Mouse (Mus musculus): ENCODE measurements around the gene Baiap2l2. TPM values are rescaled to one million over a fixed set of nuclear protein-coding genes. Genes with fewer than 3 reads are reported as not detected.

The Baiap2l2 gene
- total RNA-seq, 2 experiments from 2014 or later = 0.69 to 4.0 TPM

DNA sequence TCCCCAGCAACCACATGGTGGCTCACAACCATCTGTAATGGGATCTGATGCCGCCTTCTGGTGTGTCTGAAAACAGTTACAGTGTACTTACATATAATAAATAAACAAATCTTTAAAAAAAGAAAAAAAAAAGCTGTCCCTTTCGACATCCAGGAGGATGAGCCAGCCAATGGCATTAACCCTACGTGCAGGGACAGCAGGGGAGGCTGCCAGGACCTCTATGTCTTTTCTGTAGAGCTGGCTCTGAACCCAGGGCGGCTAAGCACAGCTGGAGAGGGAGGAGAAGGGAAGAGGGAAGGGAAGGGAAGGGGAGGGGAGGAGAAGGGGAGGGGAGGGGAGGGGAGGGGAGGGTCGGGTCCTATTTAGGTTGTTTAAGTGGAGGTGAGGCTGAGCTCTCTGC, 19.5 kb upstream of the Baiap2l2 start:
- DNase-seq = no peak
- intact Hi-C loops (cut with DNase I; ENCODE audit: low total_unique reads) = no loop called here

GRCm38 (mm10) chr15:79303725-79304124, 18.4 kb upstream of the Baiap2l2 start:
- no peak for DNase-seq

GRCm38 (mm10) chr15:79299563-79300155, 14.3 kb upstream of the Baiap2l2 start:
- no peak for DNase-seq
- intact Hi-C loops (cut with DNase I; ENCODE audit: low total_unique reads) = no loop called here

More at GRCm38 (mm10) chr15:79303725-79304124, 18.4 kb upstream of the Baiap2l2 start:
- intact Hi-C loops (cut with DNase I; ENCODE audit: low total_unique reads) = no loop called here

DNA sequence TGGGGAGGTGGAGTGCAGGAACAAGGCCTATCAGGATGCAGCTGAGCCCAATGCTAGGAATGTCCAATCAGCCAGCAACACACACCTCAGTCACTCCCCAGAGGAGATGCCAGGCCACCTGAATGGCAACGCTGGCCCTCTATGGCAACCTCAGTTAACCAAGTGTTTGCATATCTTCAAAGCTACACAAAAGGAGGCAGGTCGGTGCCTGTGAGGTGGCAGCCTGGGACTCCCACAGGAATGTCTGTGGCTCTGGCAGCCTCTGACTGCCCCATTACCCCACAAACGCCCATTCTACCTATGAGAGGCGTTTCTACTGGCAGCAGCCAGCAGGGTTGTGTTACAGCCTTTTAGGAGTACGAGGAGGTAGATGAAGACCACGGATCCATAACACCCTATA, 13.2 kb upstream of the Baiap2l2 start:
- DNase-seq = no peak
- intact Hi-C loops (cut with DNase I; ENCODE audit: low total_unique reads) = no loop called here

- intact Hi-C loops (cut with DNase I; ENCODE audit: low total_unique reads) = no loop called here
- DNase-seq = no peak
These were observed 7.4 kb upstream of the Baiap2l2 start for GRCm38 (mm10) chr15:79292779-79293178.

GRCm38 (mm10) chr15:79290340-79290739, 5.0 kb upstream of the Baiap2l2 start:
- DNase-seq = no peak
- intact Hi-C loops (cut with DNase I; ENCODE audit: low total_unique reads) = no loop called here

GRCm38 (mm10) chr15:79289441-79289840, 4.1 kb upstream of the Baiap2l2 start:
- intact Hi-C loops (cut with DNase I; ENCODE audit: low total_unique reads) = no loop called here

DNA sequence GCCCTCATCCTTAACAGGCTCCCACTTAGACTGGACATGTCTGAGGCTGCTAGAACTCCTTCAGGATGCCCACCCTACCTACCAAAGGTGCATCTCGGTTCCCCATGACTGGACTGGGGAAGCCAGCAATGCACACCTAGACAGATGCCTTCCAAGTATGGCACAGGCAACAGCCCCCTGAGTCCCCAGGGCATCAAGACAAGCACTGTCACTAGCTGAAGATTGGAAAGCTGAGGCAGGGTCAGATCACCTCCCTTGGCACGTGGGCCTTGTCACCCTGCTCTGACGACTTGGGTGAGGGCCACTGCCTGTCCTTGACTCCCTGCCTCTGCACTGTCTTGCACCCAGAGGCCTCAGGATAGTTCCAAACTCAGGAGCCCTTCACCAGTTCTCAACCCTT, 3.0 kb upstream of the Baiap2l2 start:
- intact Hi-C loops (cut with DNase I; ENCODE audit: low total_unique reads) = no loop called here
- no peak for DNase-seq

More at GRCm38 (mm10) chr15:79289441-79289840, 4.1 kb upstream of the Baiap2l2 start:
- DNase-seq = no peak

DNA sequence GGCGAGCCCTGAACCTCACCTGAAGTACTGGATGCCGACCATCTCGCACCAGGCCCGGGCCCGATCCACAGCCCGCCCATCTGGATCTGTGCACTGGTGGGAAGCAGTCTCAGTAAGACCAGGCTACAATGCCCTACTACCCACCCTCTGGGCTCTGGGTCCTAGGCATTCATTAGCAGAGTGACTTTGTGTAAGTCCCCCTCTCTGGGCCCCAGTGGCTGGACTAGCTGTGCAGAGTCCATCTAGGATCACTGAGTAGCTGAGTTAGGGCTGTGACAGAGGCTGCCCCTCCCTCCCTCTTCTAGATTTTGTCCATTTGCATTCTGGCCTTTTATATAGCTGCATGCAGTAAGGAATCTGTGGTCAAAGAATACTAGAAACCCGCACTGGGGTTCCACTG, 1.8 kb upstream of the Baiap2l2 start:
- intact Hi-C loops (cut with DNase I; ENCODE audit: low total_unique reads) = no loop called here
- no peak for DNase-seq

- DNase-seq = no peak
- intact Hi-C loops (cut with DNase I; ENCODE audit: low total_unique reads) = no loop called here
These were observed 804 bp upstream of the Baiap2l2 start for GRCm38 (mm10) chr15:79286141-79286540.

DNA sequence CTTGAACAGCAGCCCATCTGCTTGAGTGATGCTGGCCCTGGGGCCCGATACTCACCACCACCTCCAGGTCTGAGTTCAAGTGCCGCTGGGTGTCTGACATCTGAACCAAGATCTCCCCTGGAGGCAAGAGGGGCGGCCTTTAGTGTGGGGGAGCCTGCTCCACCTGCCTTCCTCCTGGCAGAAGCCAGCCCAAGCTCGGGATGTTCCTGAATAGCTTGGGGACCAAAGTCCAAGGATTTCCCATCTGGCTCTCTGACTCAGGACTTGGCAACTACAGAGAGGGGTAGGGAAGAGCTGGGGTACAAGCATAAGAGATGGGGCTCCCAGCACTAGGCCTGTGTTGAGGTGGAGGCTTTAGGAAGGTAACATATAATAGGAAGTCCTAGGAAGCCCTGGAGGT, 2.0 kb downstream of the Baiap2l2 start:
- intact Hi-C loops (cut with DNase I; ENCODE audit: low total_unique reads) = no loop called here
- DNase-seq = no peak

DNA sequence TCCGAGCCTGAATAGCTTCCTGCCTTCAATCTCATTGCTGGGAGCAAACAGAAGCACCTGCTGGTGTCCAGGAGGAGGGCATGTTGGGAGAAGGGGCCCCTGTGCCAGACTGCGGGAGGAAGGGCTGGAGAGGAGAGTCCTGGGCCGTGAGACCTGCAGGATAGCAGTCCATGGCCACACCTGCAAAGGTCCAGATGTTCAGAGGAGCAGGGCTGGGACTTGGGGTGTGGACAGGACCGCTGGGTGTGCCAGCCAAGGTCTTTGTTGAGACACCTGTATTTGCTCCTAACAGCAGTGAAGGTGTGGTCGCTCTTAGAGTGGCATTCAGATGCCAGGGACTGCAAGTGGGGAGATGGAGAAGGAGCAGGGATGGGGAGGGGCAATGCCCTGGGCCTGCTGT, 2.9 kb downstream of the Baiap2l2 start:
- no peak for DNase-seq
- intact Hi-C loops (cut with DNase I; ENCODE audit: low total_unique reads) = no loop called here

- no peak for DNase-seq
- intact Hi-C loops (cut with DNase I; ENCODE audit: low total_unique reads) = no loop called here
These were observed 3.9 kb downstream of the Baiap2l2 start for GRCm38 (mm10) chr15:79281389-79281788.

DNA sequence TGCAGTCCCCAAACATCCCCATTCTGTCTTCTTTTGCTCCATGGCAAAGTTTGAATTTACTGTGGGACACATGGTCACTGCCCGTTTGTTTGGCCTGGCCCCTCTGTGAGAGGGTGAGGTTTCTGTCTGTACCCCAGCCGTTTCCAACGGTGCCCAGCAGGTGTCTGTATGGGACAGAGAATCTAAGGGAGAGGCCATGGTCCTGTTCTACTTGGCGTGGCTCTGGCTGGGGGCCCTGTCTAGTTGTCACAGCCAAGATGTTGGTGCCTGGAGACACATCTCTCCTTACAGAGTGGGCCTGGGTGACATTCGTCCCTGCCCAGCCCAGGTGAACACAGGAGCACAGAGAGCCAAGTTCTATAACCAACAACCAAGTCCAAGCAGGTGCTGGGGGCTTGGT, 4.5 kb downstream of the Baiap2l2 start:
- DNase-seq = peak; percentile 46

DNA sequence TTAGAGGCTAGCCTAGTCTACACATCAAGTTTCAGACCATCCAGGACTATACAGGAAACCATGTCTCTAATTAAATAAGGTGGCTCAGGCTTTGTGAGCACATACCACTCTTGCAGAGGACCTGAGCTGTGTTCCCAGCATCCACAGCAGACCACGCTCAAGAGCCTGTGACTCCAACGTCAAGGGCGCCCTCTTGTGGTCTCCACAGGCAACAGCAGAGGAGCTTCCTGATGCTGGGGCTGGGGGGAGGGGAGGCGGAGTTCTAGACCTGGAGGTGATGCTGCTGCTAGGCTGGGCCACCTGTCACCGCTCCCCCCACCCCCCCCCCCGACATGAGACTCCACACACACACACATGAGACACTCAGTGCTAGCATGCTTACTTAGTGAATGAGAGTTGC, 5.1 kb downstream of the Baiap2l2 start:
- intact Hi-C loops (cut with DNase I; ENCODE audit: low total_unique reads) = no loop called here
- DNase-seq = no peak

More for the DNA sequence above, 4.5 kb downstream of the Baiap2l2 start:
- intact Hi-C loops (cut with DNase I; ENCODE audit: low total_unique reads) = no loop called here

GRCm38 (mm10) chr15:79277728-79278127, 7.6 kb downstream of the Baiap2l2 start:
- peak; percentile 24 for DNase-seq
- intact Hi-C loops (cut with DNase I; ENCODE audit: low total_unique reads) = loop anchor here (10.0 kb wide), 1 partner anchor 67 kb away; the partner anchor contains the start of gene Maff

- intact Hi-C loops (cut with DNase I; ENCODE audit: low total_unique reads) = loop anchor here (10.0 kb wide), 1 partner anchor 72 kb away; the partner anchor contains the start of gene Maff
- no peak for DNase-seq
These were observed 12.3 kb downstream of the Baiap2l2 start for GRCm38 (mm10) chr15:79273020-79273419.

GRCm38 (mm10) chr15:79271124-79271746, 14.1 kb downstream of the Baiap2l2 start:
- intact Hi-C loops (cut with DNase I; ENCODE audit: low total_unique reads) = loop anchor here (10.0 kb wide), 1 partner anchor 74 kb away; the partner anchor contains the start of gene Maff
- DNase-seq = peak; percentile 48

- intact Hi-C loops (cut with DNase I; ENCODE audit: low total_unique reads) = loop anchor here (10.0 kb wide), 1 partner anchor 74 kb away; the partner anchor contains the start of gene Maff
- peak; percentile 83 for DNase-seq
These were observed 14.8 kb downstream of the Baiap2l2 start for GRCm38 (mm10) chr15:79270317-79271123.

GRCm38 (mm10) chr15:79268521-79268920, 16.8 kb downstream of the Baiap2l2 start:
- DNase-seq = no peak
- intact Hi-C loops (cut with DNase I; ENCODE audit: low total_unique reads) = no loop called here
